Mouse (Mus musculus) lung, embryonic 14.5 days (tissue): ENCODE results near the gene Twsg1. TPM values are rescaled to one million over a fixed set of nuclear protein-coding genes. Genes with fewer than 3 reads are reported as not detected.

Source experiments
- ATAC-seq: fragments of 200-750 bp; cut with Nextera tagmentation; 2 replicates; pipeline ENCODE4 v1.8.0; 2017; ENCODE audit warnings: mild to moderate bottlenecking, moderate TSS enrichment, moderate library complexity; ENCODE audit not compliant: insufficient read depth
- DNase-seq: peaks from one replicate; pipeline ENCODE4 v3.0.0-alpha.2; 2015
- H3K27ac ChIP-seq: fragments of 300-500 bp; sonication (generic); 2 replicates; pipeline ENCODE4 v1.5.1; 2014; ENCODE audit warnings: low read depth, mild to moderate bottlenecking, moderate library complexity
- H3K27me3 ChIP-seq: fragments of 300-500 bp; sonication (generic); 2 replicates; pipeline ENCODE4 v1.6.1; 2014; ENCODE audit warnings: low read length, control low read depth; ENCODE audit not compliant: insufficient read depth
- H3K36me3 ChIP-seq: fragments of 300-500 bp; sonication (generic); 2 replicates; pipeline ENCODE4 v1.6.1; 2014; ENCODE audit warnings: control low read depth; ENCODE audit not compliant: insufficient read depth
- H3K4me1 ChIP-seq: fragments of 300-500 bp; sonication (generic); 2 replicates; pipeline ENCODE4 v1.6.1; 2014; ENCODE audit warnings: antibody characterized with exemption, control low read depth; ENCODE audit not compliant: insufficient read depth
- H3K4me2 ChIP-seq: fragments of 300-500 bp; sonication (generic); 2 replicates; pipeline ENCODE4 v1.6.1; 2014; ENCODE audit warnings: mild to moderate bottlenecking
- H3K4me3 ChIP-seq: fragments of 300-500 bp; sonication (generic); 2 replicates; pipeline ENCODE4 v1.5.1; 2014; ENCODE audit warnings: low read depth, low read length
- H3K9ac ChIP-seq: fragments of 300-500 bp; sonication (generic); 2 replicates; pipeline ENCODE4 v1.6.1; 2014
- H3K9me3 ChIP-seq: fragments of 300-500 bp; sonication (generic); 2 replicates; pipeline ENCODE4 v1.6.1; 2016; ENCODE audit warnings: low read depth, low read length, control low read depth
- CTCF ChIP-seq: IDR thresholded peaks from 2 replicates; pipeline ENCODE4 v1.5.1; 2016; ENCODE audit warnings: antibody characterized with exemption, low read depth
- WGBS: fragments of 180-500 bp; shearing (Covaris S2); extraction: QIAGEN DNeasy Blood & Tissue Kit; methylation state at CpG from one replicate; pipeline ENCODE4 v1.1.7; 2014; 5-methylcytosine and 5-hydroxymethylcytosine counted together
- polyA plus RNA-seq: library from polyadenylated mRNA; unstranded; fragments of >200 nt; fragmentation: Nextera tagmentation; extraction: Ambion mirVana; gene quantifications from 2 replicates; pipeline ENCODE4 v1.2.1, GENCODE M21; 2014

Twsg1 gene
- polyA plus RNA-seq, 1 experiment from 2014 or later = 143 TPM

GRCm38 (mm10) chr17:65873834-65874233 is 77.2 kb downstream of the Twsg1 start:
- H3K4me2 ChIP-seq = no peak overlapping the region
- no peaks in the 10 kb centered on the region for H3K9me3 ChIP-seq
- 90% methylated on average over 11 of the region's 11 CpGs for WGBS
- DNase-seq (no peak), ATAC-seq (no peak)
- 0 out of 2 replicates have a peak, but pooled peaks cover 5% of the 10 kb centered on the region for H3K4me1 ChIP-seq
- H3K9ac ChIP-seq = no peak overlapping the region
- TF ChIP-seq CTCF = no peak
- H3K4me3 ChIP-seq = no peak overlapping the region
- no peaks in the 10 kb centered on the region for H3K27me3 ChIP-seq
- H3K27ac ChIP-seq = no peak overlapping the region
- no peaks in the 10 kb centered on the region for H3K36me3 ChIP-seq

- no peak overlapping the region for H3K9ac ChIP-seq
- no peaks in the 10 kb centered on the region for H3K9me3 ChIP-seq
- no peaks in the 10 kb centered on the region for H3K27me3 ChIP-seq
- no peak overlapping the region for H3K4me2 ChIP-seq
- H3K4me3 ChIP-seq = no peak overlapping the region
- no peaks in the 10 kb centered on the region for H3K36me3 ChIP-seq
- no peak for DNase-seq
- H3K27ac ChIP-seq = no peak overlapping the region
- 0 out of 2 replicates have a peak, but pooled peaks cover 5% of the 10 kb centered on the region for H3K4me1 ChIP-seq
- WGBS = 81% methylated on average over 4 of the region's 4 CpGs
- TF ChIP-seq CTCF = no peak
- ATAC-seq = no peak
These were observed 77.9 kb downstream of the Twsg1 start for GRCm38 (mm10) chr17:65873156-65873555.

GRCm38 (mm10) chr17:65872652-65873051 is 78.4 kb downstream of the Twsg1 start:
- Histone ChIP-seq H3K9ac (no peak overlapping the region), H3K36me3 (no peaks in the 10 kb centered on the region), H3K27me3 (no peaks in the 10 kb centered on the region), H3K4me1 (0 out of 2 replicates have a peak, but pooled peaks cover 5% of the 10 kb centered on the region), H3K4me3 (no peak overlapping the region), H3K27ac (no peak overlapping the region), H3K9me3 (no peaks in the 10 kb centered on the region), H3K4me2 (no peak overlapping the region)
- 45% methylated on average over 6 of the region's 6 CpGs for WGBS
- peak; percentile 51 for DNase-seq
- 0 out of 2 replicates have a peak, but pooled peaks have one; percentile 35 for ATAC-seq
- peak; percentile 70 for TF ChIP-seq CTCF

GRCm38 (mm10) chr17:65872051-65872450 is 79.0 kb downstream of the Twsg1 start:
- 45% methylated on average over 6 of the region's 6 CpGs for WGBS
- ATAC-seq (no peak), DNase-seq (no peak)
- Histone ChIP-seq H3K4me1 (0 out of 2 replicates have a peak, but pooled peaks cover 5% of the 10 kb centered on the region), H3K9ac (no peak overlapping the region), H3K27me3 (no peaks in the 10 kb centered on the region), H3K36me3 (no peaks in the 10 kb centered on the region), H3K4me2 (no peak overlapping the region), H3K9me3 (no peaks in the 10 kb centered on the region), H3K27ac (no peak overlapping the region; the same call in 1 of the 2 replicates), H3K4me3 (no peak overlapping the region)
- TF ChIP-seq CTCF = no peak

Other genes with a start within 250 kb of the Twsg1 start
- 46.7 and 49.4 TPM in 2 replicates for gene Rab31, start 178.5 kb downstream of the Twsg1 start, polyA plus RNA-seq
- gene Ppp4r1, start 168.7 kb downstream of the Twsg1 start, polyA plus RNA-seq = 50.6 and 51.5 TPM in 2 replicates
- 61.4 and 65.8 TPM in 2 replicates for gene Ralbp1, start 65.4 kb downstream of the Twsg1 start, polyA plus RNA-seq
- gene Ankrd12, start 125.9 kb upstream of the Twsg1 start, polyA plus RNA-seq = 17.9 and 19.6 TPM in 2 replicates
- gene Ndufv2, start 150.3 kb upstream of the Twsg1 start, polyA plus RNA-seq = 322 and 337 TPM in 2 replicates
- 31.5 and 33.4 TPM in 2 replicates for gene Washc1, start 160.3 kb upstream of the Twsg1 start, polyA plus RNA-seq
- gene Ddx11, start 172.3 kb upstream of the Twsg1 start, polyA plus RNA-seq = 25.7 and 29.6 TPM in 2 replicates